Mouse (Mus musculus) lung, postnatal 0 days (tissue): Measurements from ENCODE around the gene Hoxb3.

Experiments used
- CTCF ChIP-seq: IDR thresholded peaks from 2 replicates; pipeline ENCODE4 v1.5.1; 2016; ENCODE audit warnings: antibody characterized with exemption, mild to moderate bottlenecking
- EP300 ChIP-seq: IDR thresholded peaks from 2 replicates; pipeline ENCODE4 v1.6.1; 2016; ENCODE audit warnings: antibody characterized with exemption, mild to moderate bottlenecking, control low read depth

DNA sequence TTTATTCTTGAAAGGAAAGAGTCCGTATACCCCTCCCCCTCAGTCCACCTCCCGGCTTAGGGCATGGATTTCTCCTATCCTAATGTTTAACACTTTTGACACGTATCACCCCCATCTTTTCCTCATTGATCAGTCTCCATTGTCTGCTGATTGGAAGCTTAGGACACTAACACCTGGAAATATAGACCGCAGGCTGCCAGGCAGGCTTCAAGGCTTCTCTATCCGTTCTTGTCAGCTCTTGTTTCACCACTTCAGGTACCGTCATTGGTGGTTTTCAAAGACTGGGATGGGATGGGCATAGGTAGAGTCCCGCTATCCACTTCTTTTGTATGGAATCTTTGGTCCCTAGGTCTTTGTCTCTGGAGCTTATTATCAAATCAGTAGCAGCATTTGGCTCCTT lies 4.0 kb downstream of the Hoxb3 start:
- TF ChIP-seq CTCF, result no peak
- no peak for TF ChIP-seq EP300
